Mouse (Mus musculus) small intestine, adult 2 months (tissue): ENCODE results near the gene Jph3.

Experiments
- CTCF ChIP-seq: fragments of 200-500 bp; IDR thresholded peaks from 2 replicates; pipeline ENCODE4 v1.5.1; 2012; ENCODE audit warnings: low read depth, mild to moderate bottlenecking, control low read depth, inconsistent platforms, low read length, moderate library complexity, mixed read lengths; ENCODE audit not compliant: insufficient replicate concordance, insufficient read length; ENCODE audit errors: extremely low read depth
- POLR2A ChIP-seq: fragments of 200-500 bp; IDR thresholded peaks from 2 replicates; pipeline ENCODE4 v1.6.1; 2012; ENCODE audit warnings: low read depth, mild to moderate bottlenecking, control low read depth, inconsistent platforms, low read length, moderate library complexity

DNA sequence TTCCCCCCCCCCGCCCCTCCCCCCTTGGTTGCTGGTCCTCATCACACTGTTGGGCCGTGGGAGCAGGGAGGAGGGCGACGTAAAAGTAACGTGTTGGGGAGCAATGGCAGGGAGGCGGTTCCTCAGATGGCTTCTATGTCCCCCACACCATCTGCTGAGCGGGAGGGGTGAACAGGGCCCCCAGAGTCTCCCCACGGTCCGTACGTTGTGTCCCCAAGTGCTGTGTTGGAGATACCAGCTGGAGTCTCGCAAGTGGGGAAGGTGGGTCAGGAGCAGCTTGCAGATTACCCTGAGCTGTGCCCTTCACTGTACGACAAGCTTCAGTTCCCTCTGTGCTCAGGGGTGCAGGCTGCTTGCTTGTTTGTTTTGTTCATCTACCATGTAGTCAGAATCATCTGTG, 5.6 kb upstream of the Jph3 start:
- TF ChIP-seq CTCF (no peak), POLR2A (no peak)
